Mouse (Mus musculus) stomach, embryonic 15.5 days (tissue): ENCODE results near the gene Gm21987. TPM values are rescaled to one million over a fixed set of nuclear protein-coding genes. Genes with fewer than 3 reads are reported as not detected.

Source experiments
- ATAC-seq: fragments of 200-750 bp; cut with Nextera tagmentation; 2 replicates; pipeline ENCODE4 v1.8.0; 2017; ENCODE audit warnings: low read depth, moderate number of reproducible peaks, moderate TSS enrichment; ENCODE audit not compliant: insufficient read depth, low FRiP score
- H3K27ac ChIP-seq: fragments of 300-500 bp; sonication (generic); 2 replicates; pipeline ENCODE4 v1.5.1; 2015; ENCODE audit warnings: mild to moderate bottlenecking, inconsistent platforms
- H3K27me3 ChIP-seq: fragments of 300-500 bp; sonication (generic); replicated peaks from 2 replicates; pipeline ENCODE4 v1.6.1; 2015; ENCODE audit warnings: inconsistent platforms
- H3K36me3 ChIP-seq: fragments of 300-500 bp; sonication (generic); 2 replicates; pipeline ENCODE4 v1.6.1; 2015; ENCODE audit warnings: inconsistent platforms
- H3K4me1 ChIP-seq: fragments of 300-500 bp; sonication (generic); 2 replicates; pipeline ENCODE4 v1.6.1; 2015; ENCODE audit warnings: inconsistent platforms
- H3K4me2 ChIP-seq: fragments of 300-500 bp; sonication (generic); 2 replicates; pipeline ENCODE4 v1.6.1; 2015; ENCODE audit warnings: mild to moderate bottlenecking, inconsistent platforms
- H3K4me3 ChIP-seq: fragments of 300-500 bp; sonication (generic); replicated peaks from 2 replicates; pipeline ENCODE4 v1.5.1; 2015; ENCODE audit warnings: inconsistent platforms
- H3K9ac ChIP-seq: fragments of 300-500 bp; sonication (generic); 2 replicates; pipeline ENCODE4 v1.6.1; 2015; ENCODE audit warnings: inconsistent platforms
- H3K9me3 ChIP-seq: fragments of 300-500 bp; sonication (generic); 2 replicates; pipeline ENCODE4 v1.6.1; 2016; ENCODE audit warnings: inconsistent platforms
- WGBS: fragments of 180-500 bp; shearing (Covaris S2); methylation state at CpG from one replicate; pipeline ENCODE4 v1.1.7; 2015; 5-methylcytosine and 5-hydroxymethylcytosine counted together
- polyA plus RNA-seq: library from polyadenylated mRNA; unstranded; fragments of >200 nt; fragmentation: Nextera tagmentation; extraction: Ambion mirVana; gene quantifications from 2 replicates; pipeline ENCODE4 v1.2.1, GENCODE M21; 2015

Gm21987 gene
- polyA plus RNA-seq = not detected in 2 replicates

GRCm38 (mm10) chr16:38346529-38347325, at the start of gene Gm21987, which contains the start of gene Cox17:
Gene Gm21987 (plus strand): TSS chr16:38347040.
Gene Cox17 (plus strand): TSS chr16:38346991.
- H3K4me3 ChIP-seq = peak within 1 kb of the TSS; percentile 90
- WGBS = 3% methylated on average over 35 of the region's 35 CpGs
- no peaks in the 10 kb centered on the region for H3K27me3 ChIP-seq
- H3K9ac ChIP-seq = peak within 1 kb of the TSS; percentile 81
- no peaks in the 10 kb centered on the region for H3K36me3 ChIP-seq
- peaks cover 10% of the 10 kb centered on the region for H3K4me1 ChIP-seq
- peak within 1 kb of the TSS; percentile 95 for H3K27ac ChIP-seq
- H3K4me2 ChIP-seq = peak within 1 kb of the TSS; percentile 62
- H3K9me3 ChIP-seq = no peaks in the 10 kb centered on the region
- peak; percentile 96 for ATAC-seq

GRCm38 (mm10) chr16:38298410-38298809, 48.4 kb upstream of the Gm21987 start:
- no peak overlapping the region for H3K4me3 ChIP-seq
- no peaks in the 10 kb centered on the region for H3K9me3 ChIP-seq
- H3K27ac ChIP-seq = no peak overlapping the region
- H3K9ac ChIP-seq = no peak overlapping the region
- H3K36me3 ChIP-seq = no peaks in the 10 kb centered on the region
- no peak overlapping the region for H3K4me2 ChIP-seq
- ATAC-seq = no peak
- no peaks in the 10 kb centered on the region for H3K27me3 ChIP-seq
- 78% methylated on average over 6 of the region's 6 CpGs for whole genome bisulfite sequencing
- 0 out of 2 replicates have a peak, but pooled peaks cover 3% of the 10 kb centered on the region for H3K4me1 ChIP-seq

- Histone ChIP-seq H3K9ac (no peak overlapping the region), H3K36me3 (no peaks in the 10 kb centered on the region), H3K4me1 (no peaks in the 10 kb centered on the region), H3K4me3 (no peak overlapping the region), H3K4me2 (no peak overlapping the region), H3K27ac (no peak overlapping the region), H3K9me3 (no peaks in the 10 kb centered on the region), H3K27me3 (no peaks in the 10 kb centered on the region)
- WGBS = 88% methylated on average over 13 of the region's 13 CpGs
- no peak for ATAC-seq
These were observed 44.5 kb upstream of the Gm21987 start for GRCm38 (mm10) chr16:38302367-38302766.

- Histone ChIP-seq H3K4me3 (no peak overlapping the region), H3K4me2 (peak overlapping the region; percentile 31; the same call in 1 of the 2 replicates), H3K9ac (no peak overlapping the region), H3K27ac (no peak overlapping the region), H3K4me1 (no peaks in the 10 kb centered on the region), H3K9me3 (no peaks in the 10 kb centered on the region), H3K36me3 (no peaks in the 10 kb centered on the region), H3K27me3 (no peaks in the 10 kb centered on the region)
- 63% methylated on average over 17 of the region's 17 CpGs for WGBS
- no peak; the same call in 1 of the 2 replicates for ATAC-seq
These were observed 42.2 kb upstream of the Gm21987 start for GRCm38 (mm10) chr16:38304460-38305194.

- H3K4me2 ChIP-seq = no peak overlapping the region
These were observed 40.1 kb upstream of the Gm21987 start for GRCm38 (mm10) chr16:38306571-38307220.

GRCm38 (mm10) chr16:38307221-38307605, 39.6 kb upstream of the Gm21987 start:
- no peaks in the 10 kb centered on the region for H3K27me3 ChIP-seq
- H3K36me3 ChIP-seq = no peaks in the 10 kb centered on the region
- no peak overlapping the region for H3K4me2 ChIP-seq
- H3K4me1 ChIP-seq = no peaks in the 10 kb centered on the region
- no peak overlapping the region for H3K4me3 ChIP-seq
- no peak overlapping the region for H3K9ac ChIP-seq
- no peaks in the 10 kb centered on the region for H3K9me3 ChIP-seq
- ATAC-seq = no peak
- WGBS = 46% methylated on average over 5 of the region's 5 CpGs
- H3K27ac ChIP-seq = no peak overlapping the region

More at GRCm38 (mm10) chr16:38306571-38307220, 40.1 kb upstream of the Gm21987 start:
- H3K4me1 ChIP-seq = no peaks in the 10 kb centered on the region
- no peaks in the 10 kb centered on the region for H3K9me3 ChIP-seq
- H3K4me3 ChIP-seq = no peak overlapping the region
- H3K9ac ChIP-seq = no peak overlapping the region
- H3K27me3 ChIP-seq = no peaks in the 10 kb centered on the region
- no peak overlapping the region for H3K27ac ChIP-seq
- no peaks in the 10 kb centered on the region for H3K36me3 ChIP-seq
- ATAC-seq = no peak
- 48% methylated on average over 18 of the region's 18 CpGs for WGBS

GRCm38 (mm10) chr16:38307651-38308050, 39.2 kb upstream of the Gm21987 start:
- no peak overlapping the region for H3K27ac ChIP-seq
- no peak overlapping the region for H3K4me3 ChIP-seq
- ATAC-seq = no peak
- no peaks in the 10 kb centered on the region for H3K27me3 ChIP-seq
- H3K36me3 ChIP-seq = no peaks in the 10 kb centered on the region
- H3K9me3 ChIP-seq = no peaks in the 10 kb centered on the region
- no peaks in the 10 kb centered on the region for H3K4me1 ChIP-seq
- H3K4me2 ChIP-seq = no peak overlapping the region
- no peak overlapping the region for H3K9ac ChIP-seq
- 64% methylated on average over 7 of the region's 7 CpGs for WGBS

GRCm38 (mm10) chr16:38308195-38308594, 38.6 kb upstream of the Gm21987 start:
- Histone ChIP-seq H3K36me3 (no peaks in the 10 kb centered on the region), H3K4me3 (no peak overlapping the region), H3K27me3 (no peaks in the 10 kb centered on the region), H3K9ac (no peak overlapping the region), H3K4me1 (no peaks in the 10 kb centered on the region), H3K27ac (no peak overlapping the region), H3K4me2 (no peak overlapping the region), H3K9me3 (no peaks in the 10 kb centered on the region)
- ATAC-seq = no peak
- WGBS = 82% methylated on average over 11 of the region's 11 CpGs

- no peak overlapping the region for H3K27ac ChIP-seq
- WGBS = 76% methylated on average over 9 of the region's 9 CpGs
- no peak for ATAC-seq
These were observed 28.3 kb upstream of the Gm21987 start for GRCm38 (mm10) chr16:38318492-38318891.

GRCm38 (mm10) chr16:38319087-38319486, 27.8 kb upstream of the Gm21987 start:
- ATAC-seq = no peak
- no peak overlapping the region for H3K4me3 ChIP-seq
- H3K4me1 ChIP-seq = no peaks in the 10 kb centered on the region
- H3K27ac ChIP-seq = no peak overlapping the region
- no peaks in the 10 kb centered on the region for H3K36me3 ChIP-seq
- H3K9ac ChIP-seq = no peak overlapping the region
- H3K9me3 ChIP-seq = no peaks in the 10 kb centered on the region
- H3K4me2 ChIP-seq = no peak overlapping the region
- WGBS = 90% methylated on average over 4 of the region's 4 CpGs
- H3K27me3 ChIP-seq = no peaks in the 10 kb centered on the region

More at GRCm38 (mm10) chr16:38318492-38318891, 28.3 kb upstream of the Gm21987 start:
- H3K36me3 ChIP-seq = no peaks in the 10 kb centered on the region
- no peaks in the 10 kb centered on the region for H3K27me3 ChIP-seq
- H3K9me3 ChIP-seq = no peaks in the 10 kb centered on the region
- H3K4me2 ChIP-seq = no peak overlapping the region
- H3K4me1 ChIP-seq = no peaks in the 10 kb centered on the region
- H3K9ac ChIP-seq = no peak overlapping the region
- H3K4me3 ChIP-seq = no peak overlapping the region

- Histone ChIP-seq H3K27me3 (no peaks in the 10 kb centered on the region), H3K9me3 (no peaks in the 10 kb centered on the region), H3K4me2 (peak overlapping the region; percentile 40), H3K9ac (no peak overlapping the region), H3K4me1 (no peaks in the 10 kb centered on the region), H3K4me3 (no peak overlapping the region), H3K36me3 (no peaks in the 10 kb centered on the region), H3K27ac (no peak overlapping the region)
- ATAC-seq = no peak
- 28% methylated on average over 17 of the region's 17 CpGs for WGBS
These were observed 25.3 kb upstream of the Gm21987 start for GRCm38 (mm10) chr16:38321452-38321935.
